Mouse (Mus musculus) cerebellum, postnatal 36 days (tissue): ENCODE measurements around the gene Scd1.
"Not testable (repeated sequence)": the region's sequence is repeated elsewhere in the genome, so short reads cannot be mapped to it uniquely, and the experiment has no call there.

Source experiments
- DNase-seq, 2 experiments: peaks; one replicate each; pipeline ENCODE4 v3.0.0; 2021 to 2022; ENCODE audit warnings: mixed read lengths in 2 of 2

Scd1 gene

DNA sequence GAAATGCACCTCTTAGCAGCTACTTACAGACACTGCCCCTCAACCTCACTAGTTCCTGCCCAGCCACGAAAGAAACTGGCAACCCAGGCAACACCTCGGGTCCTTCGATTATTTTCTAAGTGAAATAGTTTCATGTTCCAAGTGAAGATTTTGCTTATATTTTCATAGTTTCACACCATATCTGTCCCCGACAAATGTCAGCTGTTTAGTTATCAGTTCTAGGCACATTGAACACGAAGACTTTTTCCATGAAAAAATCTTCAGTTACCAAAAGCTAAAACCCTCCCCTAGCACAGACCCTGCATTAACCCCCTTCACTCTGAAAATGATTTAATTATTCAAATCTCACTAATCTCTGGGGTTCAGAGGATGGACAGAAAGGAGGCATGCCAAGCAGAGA, 10.9 kb downstream of the Scd1 start:
- DNase-seq: no peak

DNA sequence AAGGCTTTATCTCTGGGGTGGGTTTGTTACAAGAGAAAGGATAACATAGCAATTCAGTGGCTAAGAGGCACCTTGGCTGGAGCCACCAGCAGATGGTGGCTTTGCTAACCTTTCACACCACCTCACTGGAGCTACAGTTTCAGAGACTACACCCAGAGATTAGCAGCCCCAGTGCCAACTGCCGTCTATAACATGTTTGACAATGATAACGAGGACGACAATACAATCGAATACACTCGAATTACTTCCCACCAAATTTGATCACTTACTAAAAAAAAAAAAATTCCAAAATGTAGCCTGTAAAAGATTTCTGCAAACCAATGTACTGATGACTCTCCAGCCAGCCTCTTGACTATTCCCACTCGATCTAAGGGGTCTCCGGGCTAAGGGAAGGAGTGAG, 12.7 kb downstream of the Scd1 start:
- peak in 1 of 2 experiments; percentile 24 for DNase-seq

DNA sequence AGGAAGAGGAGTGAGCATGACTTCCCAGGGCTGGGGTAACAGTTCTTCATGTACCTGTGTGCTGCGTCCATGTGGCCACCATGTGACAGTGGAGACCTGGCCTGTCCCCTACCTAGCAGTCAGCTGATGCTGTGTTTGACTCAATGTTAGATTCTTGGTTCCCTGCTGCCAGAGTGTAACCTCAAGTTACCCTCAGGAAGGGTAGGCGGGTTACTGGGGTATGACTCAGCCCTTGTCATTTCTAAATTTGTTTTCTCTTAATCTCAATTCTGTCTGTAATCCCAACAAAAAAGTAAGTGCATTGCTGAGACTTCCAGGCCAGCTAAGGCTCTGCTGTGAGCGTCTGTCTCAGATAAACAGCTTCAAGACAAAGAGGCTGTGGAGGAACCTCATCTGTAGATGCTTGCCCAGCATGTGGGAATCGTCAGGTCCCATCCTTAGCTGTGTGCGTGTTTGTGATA, 13.7 kb downstream of the Scd1 start:
- DNase-seq: no peak

DNA sequence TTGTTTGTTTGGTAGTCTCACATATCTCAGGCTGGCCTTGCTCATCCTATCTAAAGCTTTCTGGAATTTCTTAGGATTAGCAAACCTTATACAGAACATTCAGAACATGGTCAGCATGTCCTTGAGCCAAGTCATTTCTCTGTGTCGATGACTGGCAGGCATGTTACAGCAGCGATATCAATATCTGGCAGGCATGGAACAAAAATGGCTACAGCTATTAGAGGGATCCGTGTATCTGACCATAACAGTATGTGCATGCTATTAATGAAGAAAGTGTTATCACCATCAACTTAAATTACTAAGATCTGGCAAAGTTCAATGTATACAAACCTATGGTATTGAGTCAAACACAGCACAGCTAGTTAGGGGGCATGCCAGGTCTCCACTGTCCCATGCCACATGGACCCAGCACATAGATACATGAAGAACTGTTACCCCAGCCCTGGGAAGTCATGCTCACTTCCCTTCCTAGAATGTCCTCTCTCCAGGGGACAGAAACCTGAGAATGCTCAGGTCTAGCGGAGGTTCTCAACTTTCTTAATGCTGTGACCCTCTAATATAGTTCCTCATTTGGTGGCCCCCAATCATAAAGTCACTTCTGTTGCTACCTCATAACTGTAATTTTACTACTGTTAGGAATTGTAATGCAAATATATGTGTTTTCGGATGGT, 15.2 kb downstream of the Scd1 start:
- DNase-seq: no peak

DNA sequence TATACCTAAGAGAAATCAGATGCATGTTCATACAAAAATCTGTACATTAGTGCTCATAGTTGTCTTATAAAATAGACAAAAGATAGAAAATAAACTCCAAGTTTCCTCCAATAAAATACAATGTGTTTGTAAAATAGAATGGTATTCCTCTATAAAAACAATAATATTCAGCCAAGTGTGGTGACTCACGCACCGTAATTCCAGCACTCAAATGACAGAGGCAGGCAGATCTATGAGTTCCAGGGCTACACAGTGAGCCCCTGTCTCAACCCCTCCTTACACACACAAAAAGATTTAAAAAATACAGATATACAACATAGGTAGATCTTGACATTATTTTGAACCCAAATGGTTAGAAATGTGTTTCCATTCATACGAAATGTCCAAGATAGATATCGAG, 15.8 kb downstream of the Scd1 start:
- DNase-seq: no peak

DNA sequence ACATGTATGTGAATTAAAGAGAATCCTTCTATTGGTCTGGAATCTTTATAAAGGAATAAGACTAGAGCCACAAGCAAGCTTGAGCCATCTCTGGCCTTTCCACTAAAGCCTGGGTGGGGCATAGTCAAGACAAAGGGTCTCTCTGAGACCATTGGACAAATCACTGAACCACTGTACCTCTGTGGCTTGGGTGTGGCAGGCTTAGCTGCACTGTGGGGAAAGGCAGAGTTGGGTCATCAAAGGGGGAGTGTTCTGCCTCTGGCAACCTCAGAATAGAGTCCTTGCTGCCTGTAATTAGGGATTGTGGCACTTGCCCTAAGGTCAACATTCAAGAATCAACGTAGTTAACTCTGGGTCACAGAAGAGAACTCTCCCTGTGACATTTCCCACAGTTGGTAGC, 18.2 kb downstream of the Scd1 start:
- DNase-seq: no peak

DNA sequence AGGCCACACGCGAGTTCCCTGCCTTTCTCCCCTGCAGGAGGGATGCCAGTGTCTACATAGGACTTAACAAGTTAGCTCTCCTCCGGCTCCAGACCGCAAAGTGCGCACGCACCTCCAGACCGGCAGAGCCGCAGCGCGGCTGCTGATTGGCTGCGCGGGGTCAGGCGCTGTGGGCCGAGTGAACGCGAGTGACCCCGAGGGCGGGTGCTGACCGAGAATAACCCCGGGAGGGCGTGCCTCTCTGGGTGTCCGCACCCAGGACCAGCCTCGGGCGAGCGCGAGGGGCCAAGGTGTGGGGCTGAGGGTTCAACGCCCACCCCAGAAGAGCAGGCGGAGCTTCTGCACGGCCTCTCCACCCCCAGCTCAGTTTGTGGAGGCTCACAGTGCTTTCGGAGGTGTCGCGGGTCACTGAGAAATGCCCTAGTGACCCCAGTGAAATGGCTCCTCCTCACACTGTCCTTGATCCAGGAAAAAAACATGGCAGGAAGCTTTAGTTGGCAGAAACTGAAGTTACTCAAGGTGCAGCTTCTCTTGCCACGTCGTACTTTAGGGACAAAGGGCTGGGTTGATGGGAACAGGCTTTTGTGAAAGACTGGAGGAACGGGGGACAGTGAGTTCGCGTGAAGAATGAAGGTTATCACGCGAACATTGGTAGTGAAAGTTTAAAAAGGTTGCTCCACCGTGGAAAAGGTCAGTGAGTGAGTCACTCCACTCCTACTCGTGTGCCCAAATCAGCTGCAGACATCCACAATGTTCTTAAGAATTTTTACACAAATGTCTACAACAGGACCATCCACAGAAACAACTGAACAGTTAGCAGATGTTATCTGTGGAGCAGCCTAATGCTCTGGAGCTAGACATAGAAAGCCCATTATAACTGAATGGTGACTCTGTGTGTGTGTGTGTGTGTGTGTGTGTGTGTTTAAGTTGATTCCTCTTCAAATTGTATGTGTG, 18.9 kb downstream of the Scd1 start:
- DNase-seq: peak; percentile 90 to 94

DNA sequence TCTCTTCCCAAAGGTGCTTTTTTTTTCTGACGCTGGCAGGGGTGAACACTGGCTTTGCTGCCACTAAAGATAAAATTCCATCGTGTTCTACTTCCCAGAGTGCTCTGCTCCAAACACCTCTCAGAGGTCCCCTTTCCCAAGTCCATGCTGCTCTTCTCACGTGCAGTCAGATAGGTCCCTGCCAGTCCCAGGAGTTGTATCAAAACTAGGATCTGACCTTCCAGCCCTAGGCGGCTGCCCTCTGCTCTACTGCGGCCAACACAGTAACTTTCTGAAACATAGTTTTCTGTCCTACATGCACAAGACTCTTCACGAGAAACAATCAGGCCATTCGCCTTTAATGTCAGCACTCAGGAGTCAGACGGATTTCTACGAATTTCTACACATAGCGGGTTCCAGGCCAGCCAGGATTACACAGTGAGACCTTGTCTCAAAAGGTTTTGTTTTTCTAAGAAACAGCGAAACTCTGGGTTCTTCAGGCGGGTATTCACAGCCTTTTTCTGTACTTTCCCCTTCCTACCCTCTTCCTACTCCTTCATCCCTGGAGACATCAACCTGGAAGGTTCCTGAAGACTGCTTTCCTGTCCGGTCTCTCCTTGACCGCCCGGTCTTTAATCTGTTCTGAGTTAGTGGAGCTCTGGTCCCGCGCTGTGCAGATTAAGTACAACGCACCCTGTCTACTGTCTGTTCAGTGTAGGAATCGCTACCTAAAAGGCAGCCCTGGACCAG, 19.8 kb downstream of the Scd1 start:
- DNase-seq: no peak

DNA sequence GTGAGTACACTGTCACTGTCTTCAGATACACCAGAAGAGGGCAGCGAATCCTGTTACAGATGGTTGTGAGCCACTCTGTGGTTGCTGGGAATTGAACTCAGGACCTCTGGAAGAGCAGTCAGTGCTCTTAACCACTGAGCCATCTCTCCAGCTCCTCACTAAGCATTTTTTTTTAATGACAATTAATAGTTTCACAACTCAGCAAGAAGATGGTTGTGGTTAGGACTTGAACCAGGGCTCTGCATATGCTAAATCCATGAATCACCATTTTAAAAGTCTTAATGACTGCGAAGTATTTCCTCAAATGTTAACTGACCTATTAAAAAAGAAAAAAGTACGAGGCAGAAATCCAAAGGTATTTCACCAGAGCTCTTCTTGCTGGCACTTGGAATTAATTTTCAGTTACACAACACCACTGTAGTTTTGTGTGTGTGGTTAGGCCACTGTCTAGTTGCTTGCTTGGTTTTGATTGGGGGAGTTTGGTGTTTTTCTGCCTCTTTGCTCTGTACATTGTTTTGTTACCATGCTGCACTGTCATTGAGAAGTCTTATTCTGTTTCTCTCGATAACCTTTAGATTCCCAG, 20.5 kb downstream of the Scd1 start:
- DNase-seq: no peak

DNA sequence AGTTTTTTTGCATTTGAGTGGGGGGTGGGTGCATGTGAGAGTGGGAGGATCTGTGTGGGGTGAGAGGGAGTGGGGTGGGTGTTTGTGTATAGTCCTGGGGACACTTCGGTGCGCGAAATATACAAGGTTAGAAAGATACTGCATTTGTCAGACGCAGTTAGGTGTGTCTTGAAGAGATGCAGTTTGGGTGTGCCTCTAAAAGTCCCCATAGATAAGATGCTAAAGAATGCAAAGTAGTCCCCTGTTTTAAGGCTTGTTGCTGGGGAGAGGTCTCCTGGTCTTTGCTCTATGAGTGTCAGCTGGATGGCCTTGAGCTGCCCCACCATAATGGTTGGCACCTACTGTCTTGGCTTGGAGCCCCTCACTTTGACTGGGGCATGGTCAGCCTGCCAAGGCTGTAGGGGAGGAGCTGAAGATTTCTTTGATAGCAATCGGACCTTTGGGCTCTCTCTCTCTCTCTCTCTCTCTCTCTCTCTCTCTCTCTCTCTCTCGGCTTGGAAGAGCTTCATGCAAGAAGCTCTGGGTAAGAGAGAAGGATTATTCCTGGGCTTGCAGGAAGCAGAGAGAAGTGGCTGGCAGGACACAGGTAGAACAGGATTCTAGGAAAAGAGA, 21.7 kb downstream of the Scd1 start:
- DNase-seq: no peak

DNA sequence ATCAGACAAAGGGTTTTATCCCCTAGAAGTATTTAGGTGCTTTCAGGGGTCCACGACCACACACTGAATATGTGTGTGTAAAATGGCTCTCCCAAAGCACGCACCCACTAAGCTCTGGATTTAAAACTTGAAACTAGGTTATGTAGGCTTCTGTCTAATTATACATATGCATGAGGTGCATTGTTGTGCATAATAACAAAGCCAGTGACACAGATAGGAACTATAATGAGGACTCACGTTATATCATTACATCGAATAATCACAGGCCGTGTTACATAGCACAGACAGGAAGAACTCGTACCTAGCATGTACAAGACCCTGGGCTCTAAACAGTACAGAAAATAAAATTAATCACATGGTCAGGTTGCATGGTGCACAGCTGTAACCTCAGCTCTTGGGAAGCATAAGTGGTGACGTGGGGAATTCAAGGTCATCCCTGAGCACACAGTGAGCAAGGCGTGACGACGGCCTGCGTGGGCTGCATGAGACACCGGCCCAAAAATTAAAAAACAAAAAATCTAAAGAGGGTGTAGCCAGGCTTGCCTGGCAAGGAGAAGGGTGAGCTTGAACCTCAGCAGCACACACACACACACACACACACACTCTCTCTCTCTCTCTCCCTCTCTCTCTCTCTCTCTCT, 24.9 kb downstream of the Scd1 start:
- DNase-seq: no peak

DNA sequence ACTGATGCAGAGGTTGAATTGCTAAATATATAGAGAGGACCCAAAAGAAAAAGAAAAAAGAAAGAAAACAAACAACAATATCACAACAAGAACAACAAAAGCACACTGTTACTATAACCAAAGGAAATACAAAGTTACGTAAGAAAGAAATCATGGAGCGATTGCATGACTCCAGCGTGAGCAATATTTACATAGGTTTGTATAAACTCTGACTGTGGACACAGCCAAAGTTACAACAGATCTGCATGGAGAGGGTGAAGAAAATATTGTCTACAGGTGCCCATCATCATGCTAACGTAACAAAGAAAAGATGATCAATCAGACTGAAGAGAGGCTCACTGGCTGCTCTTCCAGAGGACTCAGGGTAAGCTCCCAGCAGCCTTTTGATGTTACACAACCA, 27.6 kb downstream of the Scd1 start:
- DNase-seq: no peak

DNA sequence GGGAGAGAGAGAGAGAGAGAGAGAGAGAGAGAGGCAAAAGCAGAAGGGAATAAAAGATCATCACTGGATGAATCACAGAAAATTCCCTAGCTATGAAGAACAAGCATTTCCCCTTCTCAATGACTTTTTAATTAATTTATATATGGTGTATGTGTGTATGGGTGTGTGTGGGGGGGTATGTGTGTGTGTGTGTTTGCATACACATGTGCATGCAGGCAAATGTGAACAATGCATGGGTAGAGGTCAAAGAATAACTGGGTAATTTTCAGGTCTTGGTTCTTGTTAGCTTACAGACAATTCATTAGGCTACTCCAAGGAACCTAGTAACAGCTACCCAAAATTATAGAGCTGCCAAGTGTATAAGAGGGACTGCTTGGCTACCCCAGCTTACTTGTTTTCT, 28.6 kb downstream of the Scd1 start:
- no peak for DNase-seq

DNA sequence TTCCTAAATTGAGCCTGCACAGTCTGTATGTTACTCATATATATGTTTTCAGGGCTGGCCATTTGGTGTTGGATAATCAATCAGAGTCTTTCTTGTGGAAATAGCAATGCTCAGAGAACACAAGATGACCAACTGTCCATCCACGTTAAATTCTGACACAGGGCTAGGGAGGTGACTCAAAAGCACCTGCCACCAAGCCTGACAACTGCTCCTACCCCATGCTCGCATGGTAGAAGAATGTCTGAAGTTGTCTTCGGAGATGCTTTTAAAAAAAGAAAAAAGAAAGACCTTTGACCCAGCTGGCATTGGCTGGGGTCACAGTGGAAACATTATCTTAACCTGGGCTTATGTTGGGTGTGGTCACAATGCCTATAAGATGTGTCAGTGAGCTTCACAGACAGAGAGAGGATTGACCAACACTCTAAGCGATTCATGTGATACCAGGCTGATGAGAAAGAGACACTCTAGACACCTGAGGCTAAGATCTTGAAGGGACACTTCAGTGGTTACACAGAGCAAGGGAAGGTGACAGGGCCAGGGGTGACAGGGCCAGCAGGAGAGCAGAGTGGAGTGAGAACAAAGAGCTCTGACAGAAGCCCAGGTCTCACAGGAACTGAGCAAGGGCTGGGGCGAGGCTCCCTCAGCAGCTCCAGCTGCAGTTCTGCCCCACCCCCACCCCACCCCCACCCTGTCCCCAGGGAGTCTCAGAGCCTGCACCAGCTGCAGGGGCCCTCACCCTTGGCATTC, 29.9 kb downstream of the Scd1 start:
- DNase-seq: no peak

DNA sequence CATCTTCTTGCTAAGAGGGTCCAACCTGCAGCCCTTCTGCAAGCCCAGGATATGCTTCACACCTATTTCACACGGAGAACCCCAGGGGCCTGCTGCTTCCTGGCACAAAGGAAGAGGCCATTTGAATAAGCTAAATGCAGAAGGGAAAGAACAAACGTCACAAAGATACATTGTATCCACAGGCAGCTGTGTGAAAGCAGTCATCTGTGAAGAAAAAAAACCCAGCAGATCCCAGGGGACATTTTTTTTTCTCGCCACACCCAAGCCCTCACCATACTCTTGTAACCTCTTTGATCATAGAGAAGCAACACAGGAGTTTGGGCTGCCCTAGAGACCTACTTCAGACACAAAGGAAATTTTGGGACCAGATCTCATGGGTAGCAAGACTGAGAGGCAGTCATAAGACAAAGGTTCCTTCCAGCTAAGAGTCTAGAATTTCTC, 31.1 kb downstream of the Scd1 start:
- no peak for DNase-seq

DNA sequence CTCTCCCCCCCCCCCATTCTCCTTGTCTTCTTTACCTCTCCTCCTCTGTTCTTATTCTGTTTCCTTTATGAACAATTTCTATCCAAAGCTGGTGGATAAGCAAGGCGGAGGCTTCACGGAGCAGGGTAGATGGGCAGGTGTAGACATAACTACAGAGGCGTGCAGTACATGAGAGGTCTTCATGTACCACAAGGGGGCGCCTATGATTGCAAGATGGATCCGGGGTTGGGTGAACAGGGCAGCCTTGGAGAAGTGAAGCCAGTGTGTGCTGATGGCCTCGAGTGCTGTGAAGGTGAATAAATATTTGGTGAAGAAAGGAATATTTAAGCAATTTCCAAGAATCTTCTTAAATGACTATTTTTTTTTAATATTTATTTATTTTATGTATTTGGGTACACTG, 34.7 kb downstream of the Scd1 start:
- DNase-seq: peak; percentile 82 to 90

DNA sequence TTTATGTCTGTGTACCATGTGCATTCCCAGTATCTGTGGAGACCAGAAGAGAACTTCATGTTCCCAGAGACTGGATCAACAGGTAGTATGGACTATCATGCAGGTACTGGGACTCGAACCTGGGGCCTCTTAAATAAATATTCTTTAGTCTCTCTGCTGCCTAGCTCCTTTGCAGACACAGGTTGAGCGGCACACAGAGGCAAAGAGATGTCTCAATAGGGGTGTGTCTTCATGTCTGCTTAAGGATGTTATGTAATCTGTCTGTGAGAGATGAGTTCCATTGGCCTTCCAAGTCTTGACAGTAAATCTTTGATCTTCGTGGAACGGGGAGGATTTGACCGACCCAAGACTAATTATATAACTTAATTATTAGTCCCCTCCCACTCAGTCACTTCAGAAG, 37.4 kb downstream of the Scd1 start:
- DNase-seq: no peak

DNA sequence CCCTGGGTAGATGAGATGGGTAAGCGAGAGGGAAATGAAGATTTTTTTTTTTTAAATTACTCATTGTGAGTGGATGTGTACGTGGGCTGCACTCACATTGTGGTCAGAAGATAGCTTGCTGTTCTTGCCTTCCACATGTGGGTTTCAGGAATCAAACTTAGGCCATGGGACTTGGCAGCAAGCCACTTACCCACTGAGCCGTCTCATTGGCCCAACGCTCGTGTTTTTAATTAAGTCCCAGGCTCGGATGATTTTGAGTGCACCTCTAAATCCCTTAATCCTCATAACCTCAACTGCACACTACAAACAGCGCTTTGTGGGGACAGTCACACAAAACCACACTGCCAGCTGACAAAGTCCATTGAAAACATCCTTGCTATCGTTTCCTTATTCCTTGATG, 38.3 kb downstream of the Scd1 start:
- no peak for DNase-seq

DNA sequence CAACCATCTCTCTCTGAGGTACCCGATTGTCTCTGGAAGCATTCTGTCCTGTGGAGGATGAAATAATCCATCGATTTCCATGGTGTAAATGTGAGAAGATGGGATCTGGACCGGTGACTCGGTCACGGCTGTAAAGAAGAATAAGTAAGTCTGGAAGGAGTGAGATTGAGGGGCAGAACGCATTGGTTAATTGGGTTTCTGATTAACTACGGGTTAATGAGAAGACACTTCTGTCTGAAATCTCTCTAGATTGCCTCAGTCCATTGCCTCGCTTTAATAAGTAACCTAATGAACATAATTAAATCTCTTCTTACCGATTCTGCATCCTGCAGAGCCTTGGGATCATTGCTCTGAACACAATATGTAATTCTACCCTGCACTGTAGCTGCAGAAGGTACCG, 40.6 kb downstream of the Scd1 start:
- DNase-seq: not testable (repeated sequence)

DNA sequence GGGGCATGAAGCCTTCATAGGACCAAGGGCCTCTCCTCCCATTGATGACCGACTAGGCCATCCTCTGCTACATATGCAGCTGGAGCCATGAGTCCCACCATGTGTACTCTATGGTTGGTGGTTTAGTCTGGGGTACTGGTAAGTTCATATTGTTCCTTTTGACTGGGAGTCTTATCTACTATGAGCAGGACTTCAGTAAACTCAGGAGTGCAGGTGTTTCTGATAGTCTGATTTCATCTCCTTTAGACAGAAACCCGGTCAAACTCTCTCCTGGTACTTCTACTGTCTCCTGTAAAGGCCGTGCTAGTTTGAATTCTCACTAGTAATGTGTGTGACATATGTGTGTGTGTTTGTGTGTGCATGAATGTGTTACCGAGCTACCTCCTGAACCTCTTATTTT, 41.9 kb downstream of the Scd1 start:
- DNase-seq: no peak

DNA sequence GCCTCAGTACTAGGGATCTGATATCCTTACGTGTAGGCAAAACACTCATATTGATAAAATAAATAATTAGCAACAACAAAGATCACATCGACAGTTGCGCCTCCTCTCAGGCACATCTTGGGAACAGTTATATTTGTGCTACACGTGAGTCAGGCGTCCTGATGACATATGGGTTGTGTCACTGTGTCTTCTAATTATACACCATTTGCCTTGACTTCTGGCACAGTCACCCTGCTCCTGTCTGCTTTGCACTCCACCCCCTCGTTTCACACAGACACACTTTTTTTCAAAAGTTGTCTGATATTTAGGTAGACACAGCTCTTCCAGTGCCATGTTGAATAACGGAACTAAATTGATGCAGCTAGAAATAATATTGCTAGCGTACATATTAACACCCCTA, 43.6 kb downstream of the Scd1 start:
- DNase-seq: no peak
